Comparison of ENCODE assay signal across 11 mouse cellular contexts in genomic region chr5:139561363-139562001, GRCm38 (mm10).
"Had no signal": no experiment of that assay in that cellular context is flagged by ENCODE, and none has a peak within 500 bp of the region (broad histone marks: within the 10 kb centered on the region; RNA-seq: fewer than 3 reads in every experiment).

No protein-coding gene starts in this region.

- DNase-seq: kidney, adult 9 months; kidney, postnatal 14 days; layer of hippocampus, adult 9-11 months; liver; lung, adult 18-20 months; lung, postnatal 10 days; lung, postnatal 36 days; retina, postnatal 1 day; right cerebral cortex, postnatal 25 days; spleen, adult 18-20 months; thymus, postnatal 25 days had no signal
